Mouse (Mus musculus) ES-E14 (cell line): ENCODE results near the gene Riiad1.

Source experiments
- CHD2 ChIP-seq: IDR thresholded peaks from 2 replicates; pipeline ENCODE4 v1.6.1; 2014; ENCODE audit warnings: mild to moderate bottlenecking, low read depth, low read length, inconsistent platforms
- HCFC1 ChIP-seq: IDR thresholded peaks from 2 replicates; pipeline ENCODE4 v1.6.1; 2012; ENCODE audit warnings: low read length, inconsistent platforms, borderline replicate concordance; ENCODE audit not compliant: insufficient read depth
- MAFK ChIP-seq: IDR thresholded peaks from 2 replicates; pipeline ENCODE4 v1.6.1; 2014; ENCODE audit warnings: mild to moderate bottlenecking, low read depth, low read length, inconsistent platforms; ENCODE audit not compliant: insufficient read depth
- ZC3H11A ChIP-seq: IDR thresholded peaks from 2 replicates; pipeline ENCODE4 v1.6.1; 2012; ENCODE audit warnings: low read depth, mild to moderate bottlenecking, inconsistent platforms, low read length, borderline replicate concordance
- ZNF384 ChIP-seq: IDR thresholded peaks from 2 replicates; pipeline ENCODE4 v1.6.1; 2012; ENCODE audit warnings: low read depth, low read length, inconsistent platforms

DNA sequence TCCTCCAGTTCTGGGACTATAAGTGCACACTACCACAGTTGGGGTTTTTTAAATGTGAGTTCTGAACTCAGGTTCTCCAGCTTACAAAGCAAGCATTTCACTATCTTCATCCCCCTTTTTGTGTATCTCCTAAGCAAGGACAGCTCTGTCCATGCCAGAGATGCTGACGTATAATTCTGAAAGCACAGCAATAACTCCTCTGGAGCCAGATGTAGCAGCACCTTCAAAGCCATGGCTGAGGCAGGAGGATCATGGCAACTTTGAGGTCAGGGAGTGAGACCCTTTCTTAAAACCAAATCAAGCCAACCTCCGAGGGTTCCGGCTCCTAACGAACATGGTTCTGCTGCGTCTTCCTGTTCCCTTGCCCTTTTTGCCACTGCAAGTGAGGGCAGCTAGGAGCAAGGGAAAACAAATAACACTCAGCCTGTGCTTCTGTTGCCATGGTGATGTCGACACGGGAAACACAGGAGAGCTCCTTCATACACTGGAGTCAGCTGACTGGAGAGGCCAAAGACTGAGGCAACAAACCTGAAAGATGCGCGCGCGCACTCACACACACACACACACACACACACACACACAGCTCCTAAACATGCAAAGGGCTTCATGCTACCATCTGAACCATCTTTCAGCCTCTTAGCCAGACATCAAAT is 16.1 kb downstream of the Riiad1 start:
- no peak for TF ChIP-seq CHD2
- no peak for TF ChIP-seq ZC3H11A
- TF ChIP-seq ZNF384: no peak
- no peak for TF ChIP-seq MAFK
- no peak for TF ChIP-seq HCFC1
